26 mouse cellular contexts compared by ENCODE assay signal in genomic region chr4:120194026-120194425, GRCm38 (mm10). TPM values are rescaled to one million over a fixed set of nuclear protein-coding genes. Genes with fewer than 3 reads are reported as not detected.
A peak's percentile ranks its signal among the peaks of the same experiment; 100 is the strongest.
DNase-seq lines count a peak whose midpoint lies in the region.
"Had no signal": no experiment of that assay in that cellular context is flagged by ENCODE, and none has a peak within 500 bp of the region (broad histone marks: within the 10 kb centered on the region; RNA-seq: fewer than 3 reads in every experiment).

No protein-coding gene starts in this region.

- H3K4me3 ChIP-seq in heart, embryonic 10.5 days = no peak overlapping the region
- H3K4me3 ChIP-seq: embryonic facial prominence, embryonic 12.5 days; hindbrain, embryonic 10.5 days; intestine, embryonic 15.5 days; liver, embryonic 15.5 days; midbrain, embryonic 10.5 days had no signal

- 78% methylated on average over 5 of the region's 5 CpGs for WGBS in heart, embryonic 10.5 days

- peaks cover 12% of the 10 kb centered on the region for H3K4me1 ChIP-seq in heart, embryonic 10.5 days
- H3K4me1 ChIP-seq: liver, embryonic 15.5 days had no signal

- peaks cover 11% of the 10 kb centered on the region; the same call in 1 of the 2 replicates for H3K27me3 ChIP-seq in heart, embryonic 10.5 days (ENCODE audit: insufficient read depth, poor library complexity, severe bottlenecking)
- H3K27me3 ChIP-seq: embryonic facial prominence, embryonic 12.5 days; intestine, embryonic 15.5 days; liver, embryonic 15.5 days had no signal

- H3K36me3 ChIP-seq in heart, embryonic 10.5 days = no peaks in the 10 kb centered on the region
- H3K36me3 ChIP-seq: embryonic facial prominence, embryonic 12.5 days; hindbrain, embryonic 10.5 days; intestine, embryonic 15.5 days; liver, embryonic 15.5 days; midbrain, embryonic 10.5 days had no signal

- DNase-seq in heart, adult 8-10 months (ENCODE audit: low spot score) = peak; percentile 9
- DNase-seq in heart, embryonic 10.5 days (ENCODE audit: low spot score) = no peak
- DNase-seq in 3T3-L1 (ENCODE audit: low read depth, low spot score) (peak; percentile 15), NIH3T3 (ENCODE audit: low read depth) (peak; percentile 55)
- DNase-seq in lung, postnatal 36 days = peak; percentile 19
- no peak for DNase-seq in yolk sac, embryonic 10.5 days (ENCODE audit: low spot score)
- DNase-seq in ovary, postnatal 36 days (ENCODE audit: low spot score) = no peak
- DNase-seq: adrenal gland, postnatal 14 days; cerebellum, adult 2 months; cerebellum, postnatal 25 days; kidney, adult 8-10 months; kidney, postnatal 10 days; left cerebral cortex, postnatal 4 days; liver; spleen, adult 18-20 months; thymus, postnatal 14 days had no signal

- no peaks in the 10 kb centered on the region for H3K9me3 ChIP-seq in heart, embryonic 10.5 days
- H3K9me3 ChIP-seq: embryonic facial prominence, embryonic 12.5 days; hindbrain, embryonic 10.5 days; intestine, embryonic 15.5 days; liver, embryonic 15.5 days; midbrain, embryonic 10.5 days had no signal

- H3K27ac ChIP-seq in heart, embryonic 10.5 days = no peak overlapping the region
- H3K27ac ChIP-seq: embryonic facial prominence, embryonic 12.5 days; hindbrain, embryonic 10.5 days; intestine, embryonic 15.5 days; liver, embryonic 15.5 days; midbrain, embryonic 10.5 days had no signal

RNA-seq across cellular contexts. Expression of gene Edn2, which starts 33.0 kb away (rescaled TPM):
- total RNA-seq in heart, adult 8-10 months (2022) = not detected
- polyA plus RNA-seq in heart, embryonic 10.5 days (2016; fragmentation: Nextera tagmentation; extraction: Ambion mirVana) = 0.46 and 0.60 TPM in 2 replicates
- total RNA-seq: adrenal gland, postnatal 14 days; layer of hippocampus, postnatal 10 days; left cerebral cortex, postnatal 4 days had no signal
- polyA plus RNA-seq: forebrain, embryonic 11.5 days; hindbrain, embryonic 16.5 days; liver, embryonic 15.5 days; midbrain, embryonic 10.5 days; midbrain, embryonic 16.5 days; testis, adult 2 months had no signal

Comparison
In these comparisons a context has a peak if more than half of its experiments do, and no peak if none do; other contexts are left out.
1. DNase-seq: peak in heart, adult 8-10 months (single experiment), 3T3-L1 (single experiment), NIH3T3 (single experiment) and lung, postnatal 36 days (single experiment); none in heart, embryonic 10.5 days (single experiment), yolk sac, embryonic 10.5 days (single experiment) and ovary, postnatal 36 days (single experiment).